Mouse (Mus musculus): ENCODE results near the gene Pgam1. TPM values are rescaled to one million over a fixed set of nuclear protein-coding genes. Genes with fewer than 3 reads are reported as not detected.

Pgam1 gene
- polyA plus RNA-seq, 1 experiment from 2014 or later: 528 TPM

GRCm38 (mm10) chr19:41894959-41895358 lies 16.8 kb upstream of the Pgam1 start:
- H3K27me3 ChIP-seq (ENCODE audit: control insufficient read depth, insufficient read depth, low read length): no peaks in the 10 kb centered on the region
- H3K9ac ChIP-seq (replicated peaks; ENCODE audit: low read depth, low read length): no peak overlapping the region; the same call in 1 of the 2 replicates
- 56% methylated on average over 7 of the region's 7 CpGs for WGBS
- no peaks in the 10 kb centered on the region for H3K9me3 ChIP-seq (ENCODE audit: control insufficient read depth, low read length)
- peaks cover 8% of the 10 kb centered on the region; the same call in 1 of the 2 replicates for H3K36me3 ChIP-seq (ENCODE audit: control insufficient read depth, insufficient read depth, low read length)
- H3K27ac ChIP-seq (ENCODE audit: low read depth, low read length): no peak overlapping the region
- ATAC-seq (ENCODE audit: low read depth): no peak
- H3K4me1 ChIP-seq (ENCODE audit: control insufficient read depth, insufficient read depth, low read length): peaks cover 13% of the 10 kb centered on the region
- peak overlapping the region; percentile 80 for H3K4me3 ChIP-seq (ENCODE audit: low read depth, low read length)
- peak overlapping the region; percentile 92 for H3K4me2 ChIP-seq (ENCODE audit: low read depth, low read length)

GRCm38 (mm10) chr19:41895460-41896318 lies 16.0 kb upstream of the Pgam1 start, which contains the start of gene Rrp12:
Rrp12 (minus strand) TSS chr19:41896173.
- WGBS: 2% methylated on average over 46 of the region's 46 CpGs
- peak within 1 kb of the TSS; percentile 80 for H3K4me3 ChIP-seq (ENCODE audit: low read depth, low read length)
- no peaks in the 10 kb centered on the region for H3K9me3 ChIP-seq (ENCODE audit: control insufficient read depth, low read length)
- 0 out of 2 replicates have a peak, but pooled peaks cover 5% of the 10 kb centered on the region for H3K36me3 ChIP-seq (ENCODE audit: control insufficient read depth, insufficient read depth, low read length)
- peak within 1 kb of the TSS; percentile 92 for H3K4me2 ChIP-seq (ENCODE audit: low read depth, low read length)
- ATAC-seq (ENCODE audit: low read depth): peak; percentile 98
- peak within 1 kb of the TSS; percentile 48 for H3K9ac ChIP-seq (replicated peaks; ENCODE audit: low read depth, low read length)
- peaks cover 13% of the 10 kb centered on the region for H3K4me1 ChIP-seq (ENCODE audit: control insufficient read depth, insufficient read depth, low read length)
- H3K27me3 ChIP-seq (ENCODE audit: control insufficient read depth, insufficient read depth, low read length): no peaks in the 10 kb centered on the region
- no peak within 1 kb of the TSS for H3K27ac ChIP-seq (ENCODE audit: low read depth, low read length)

GRCm38 (mm10) chr19:41896319-41896711 lies 15.4 kb upstream of the Pgam1 start:
- H3K9me3 ChIP-seq (ENCODE audit: control insufficient read depth, low read length): no peaks in the 10 kb centered on the region
- H3K4me3 ChIP-seq (ENCODE audit: low read depth, low read length): peak overlapping the region; percentile 80
- H3K36me3 ChIP-seq (ENCODE audit: control insufficient read depth, insufficient read depth, low read length): no peaks in the 10 kb centered on the region
- peaks cover 13% of the 10 kb centered on the region for H3K4me1 ChIP-seq (ENCODE audit: control insufficient read depth, insufficient read depth, low read length)
- H3K4me2 ChIP-seq (ENCODE audit: low read depth, low read length): peak overlapping the region; percentile 92
- H3K9ac ChIP-seq (replicated peaks; ENCODE audit: low read depth, low read length): peak overlapping the region; percentile 32; the same call in 1 of the 2 replicates
- H3K27ac ChIP-seq (ENCODE audit: low read depth, low read length): no peak overlapping the region
- ATAC-seq (ENCODE audit: low read depth): peak; percentile 44; the same call in 1 of the 2 replicates
- H3K27me3 ChIP-seq (ENCODE audit: control insufficient read depth, insufficient read depth, low read length): no peaks in the 10 kb centered on the region
- WGBS: 18% methylated on average over 18 of the region's 18 CpGs

- Histone ChIP-seq H3K27ac (ENCODE audit: low read depth, low read length) (no peak overlapping the region), H3K36me3 (ENCODE audit: control insufficient read depth, insufficient read depth, low read length) (no peaks in the 10 kb centered on the region), H3K9me3 (ENCODE audit: control insufficient read depth, low read length) (no peaks in the 10 kb centered on the region), H3K27me3 (ENCODE audit: control insufficient read depth, insufficient read depth, low read length) (no peaks in the 10 kb centered on the region), H3K4me2 (ENCODE audit: low read depth, low read length) (no peak overlapping the region), H3K4me1 (ENCODE audit: control insufficient read depth, insufficient read depth, low read length) (peaks cover 13% of the 10 kb centered on the region), H3K4me3 (ENCODE audit: low read depth, low read length) (no peak overlapping the region), H3K9ac (replicated peaks; ENCODE audit: low read depth, low read length) (no peak overlapping the region)
- 51% methylated on average over 4 of the region's 4 CpGs for WGBS
- no peak for ATAC-seq (ENCODE audit: low read depth)
Measured at GRCm38 (mm10) chr19:41898860-41899259, 12.9 kb upstream of the Pgam1 start.

GRCm38 (mm10) chr19:41900495-41901090 lies 11.1 kb upstream of the Pgam1 start:
- peaks cover 4% of the 10 kb centered on the region; the same call in 1 of the 2 replicates for H3K4me1 ChIP-seq (ENCODE audit: control insufficient read depth, insufficient read depth, low read length)
- 85% methylated on average over 8 of the region's 8 CpGs for WGBS
- no peak overlapping the region for H3K4me2 ChIP-seq (ENCODE audit: low read depth, low read length)
- no peaks in the 10 kb centered on the region for H3K36me3 ChIP-seq (ENCODE audit: control insufficient read depth, insufficient read depth, low read length)
- no peaks in the 10 kb centered on the region for H3K9me3 ChIP-seq (ENCODE audit: control insufficient read depth, low read length)
- H3K9ac ChIP-seq (replicated peaks; ENCODE audit: low read depth, low read length): no peak overlapping the region
- no peak overlapping the region for H3K4me3 ChIP-seq (ENCODE audit: low read depth, low read length)
- no peak overlapping the region for H3K27ac ChIP-seq (ENCODE audit: low read depth, low read length)
- H3K27me3 ChIP-seq (ENCODE audit: control insufficient read depth, insufficient read depth, low read length): no peaks in the 10 kb centered on the region
- ATAC-seq (ENCODE audit: low read depth): no peak

GRCm38 (mm10) chr19:41901696-41902095 lies 10.0 kb upstream of the Pgam1 start:
- no peak overlapping the region for H3K4me2 ChIP-seq (ENCODE audit: low read depth, low read length)
- no peaks in the 10 kb centered on the region for H3K27me3 ChIP-seq (ENCODE audit: control insufficient read depth, insufficient read depth, low read length)
- H3K36me3 ChIP-seq (ENCODE audit: control insufficient read depth, insufficient read depth, low read length): no peaks in the 10 kb centered on the region
- H3K9ac ChIP-seq (replicated peaks; ENCODE audit: low read depth, low read length): 0 out of 2 replicates have a peak overlapping the region, but pooled peaks have one; percentile 4
- no peak overlapping the region for H3K4me3 ChIP-seq (ENCODE audit: low read depth, low read length)
- 0 out of 2 replicates have a peak, but pooled peaks cover 2% of the 10 kb centered on the region for H3K4me1 ChIP-seq (ENCODE audit: control insufficient read depth, insufficient read depth, low read length)
- no peak overlapping the region for H3K27ac ChIP-seq (ENCODE audit: low read depth, low read length)
- H3K9me3 ChIP-seq (ENCODE audit: control insufficient read depth, low read length): no peaks in the 10 kb centered on the region
- 32% methylated on average over 2 of the region's 2 CpGs for WGBS
- ATAC-seq (ENCODE audit: low read depth): no peak

GRCm38 (mm10) chr19:41902848-41903593 lies 8.7 kb upstream of the Pgam1 start:
- Histone ChIP-seq H3K9ac (replicated peaks; ENCODE audit: low read depth, low read length) (no peak overlapping the region), H3K27me3 (ENCODE audit: control insufficient read depth, insufficient read depth, low read length) (no peaks in the 10 kb centered on the region), H3K36me3 (ENCODE audit: control insufficient read depth, insufficient read depth, low read length) (no peaks in the 10 kb centered on the region), H3K4me3 (ENCODE audit: low read depth, low read length) (no peak overlapping the region), H3K9me3 (ENCODE audit: control insufficient read depth, low read length) (no peaks in the 10 kb centered on the region), H3K4me2 (ENCODE audit: low read depth, low read length) (no peak overlapping the region), H3K4me1 (ENCODE audit: control insufficient read depth, insufficient read depth, low read length) (no peaks in the 10 kb centered on the region), H3K27ac (ENCODE audit: low read depth, low read length) (no peak overlapping the region)
- WGBS: 89% methylated on average over 10 of the region's 10 CpGs
- ATAC-seq (ENCODE audit: low read depth): no peak

GRCm38 (mm10) chr19:41905246-41905645 lies 6.5 kb upstream of the Pgam1 start:
- H3K27me3 ChIP-seq (ENCODE audit: control insufficient read depth, insufficient read depth, low read length): no peaks in the 10 kb centered on the region
- ATAC-seq (ENCODE audit: low read depth): no peak
- no peaks in the 10 kb centered on the region for H3K9me3 ChIP-seq (ENCODE audit: control insufficient read depth, low read length)
- no peaks in the 10 kb centered on the region for H3K36me3 ChIP-seq (ENCODE audit: control insufficient read depth, insufficient read depth, low read length)
- H3K4me1 ChIP-seq (ENCODE audit: control insufficient read depth, insufficient read depth, low read length): no peaks in the 10 kb centered on the region
- H3K27ac ChIP-seq (ENCODE audit: low read depth, low read length): no peak overlapping the region
- no peak overlapping the region for H3K9ac ChIP-seq (replicated peaks; ENCODE audit: low read depth, low read length)
- H3K4me2 ChIP-seq (ENCODE audit: low read depth, low read length): no peak overlapping the region
- H3K4me3 ChIP-seq (ENCODE audit: low read depth, low read length): no peak overlapping the region
- WGBS: 90% methylated on average over 2 of the region's 2 CpGs
